Mouse (Mus musculus) right cerebral cortex, adult 2 months (tissue): ENCODE data around the gene Lhpp.

Experiments used
- DNase-seq, 2 experiments: peaks; one replicate each; pipeline ENCODE4 v3.0.0; 2021 to 2022; ENCODE audit warnings: low spot score in 2 of 2

Gene Lhpp

DNA sequence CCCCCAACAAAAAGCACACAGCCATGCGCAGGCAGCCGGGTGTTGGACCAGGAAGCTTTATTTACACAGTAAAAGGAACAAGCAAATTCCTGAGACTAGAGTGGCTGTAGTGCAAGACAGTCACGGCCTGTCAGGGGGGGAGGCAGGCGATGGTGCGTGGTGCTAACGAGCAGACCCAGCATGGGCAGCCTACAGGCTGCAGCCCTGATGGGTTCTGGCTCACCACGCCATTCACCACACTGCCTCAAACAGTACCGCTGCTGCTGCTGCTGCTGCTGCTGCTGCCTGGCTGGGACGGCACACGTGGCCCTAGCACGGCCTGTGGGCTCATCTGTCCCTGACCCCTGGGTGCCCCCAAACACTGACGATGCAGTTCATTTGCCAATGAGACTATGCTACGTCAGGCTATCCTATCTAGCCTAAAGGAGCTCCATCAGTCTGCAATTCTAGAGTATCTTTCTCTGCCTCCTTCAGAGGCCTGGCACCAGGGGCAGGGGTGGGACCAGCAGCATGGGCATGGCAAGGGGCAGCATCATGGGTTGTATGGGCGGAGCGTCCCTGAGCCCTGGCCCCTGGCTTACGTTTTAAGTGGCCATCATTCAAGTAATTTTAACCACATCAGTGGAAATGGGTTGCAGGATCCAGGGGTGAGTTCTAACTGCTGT lies 101.7 kb downstream of the Lhpp start:
- DNase-seq: no peak

DNA sequence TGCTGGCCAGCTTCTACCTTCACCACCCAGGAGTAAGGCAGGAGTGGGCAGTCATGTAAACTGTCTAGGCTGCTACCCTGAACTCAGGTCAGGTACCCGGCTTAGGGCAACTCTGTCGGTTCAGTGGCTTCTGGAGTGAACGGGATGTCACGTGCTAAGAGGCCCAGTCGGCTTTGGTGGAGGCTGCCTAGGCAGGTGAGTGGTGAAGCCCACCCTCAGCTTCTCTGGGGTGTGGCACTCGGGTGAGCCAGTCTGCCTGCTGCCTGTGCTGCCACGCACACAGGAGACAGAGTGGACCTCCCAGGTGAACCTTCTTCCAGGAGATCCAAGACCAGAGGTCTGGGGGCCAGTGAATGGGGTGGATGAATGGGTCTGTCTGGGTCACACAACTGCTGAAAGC lies 102.5 kb downstream of the Lhpp start:
- no peak for DNase-seq

DNA sequence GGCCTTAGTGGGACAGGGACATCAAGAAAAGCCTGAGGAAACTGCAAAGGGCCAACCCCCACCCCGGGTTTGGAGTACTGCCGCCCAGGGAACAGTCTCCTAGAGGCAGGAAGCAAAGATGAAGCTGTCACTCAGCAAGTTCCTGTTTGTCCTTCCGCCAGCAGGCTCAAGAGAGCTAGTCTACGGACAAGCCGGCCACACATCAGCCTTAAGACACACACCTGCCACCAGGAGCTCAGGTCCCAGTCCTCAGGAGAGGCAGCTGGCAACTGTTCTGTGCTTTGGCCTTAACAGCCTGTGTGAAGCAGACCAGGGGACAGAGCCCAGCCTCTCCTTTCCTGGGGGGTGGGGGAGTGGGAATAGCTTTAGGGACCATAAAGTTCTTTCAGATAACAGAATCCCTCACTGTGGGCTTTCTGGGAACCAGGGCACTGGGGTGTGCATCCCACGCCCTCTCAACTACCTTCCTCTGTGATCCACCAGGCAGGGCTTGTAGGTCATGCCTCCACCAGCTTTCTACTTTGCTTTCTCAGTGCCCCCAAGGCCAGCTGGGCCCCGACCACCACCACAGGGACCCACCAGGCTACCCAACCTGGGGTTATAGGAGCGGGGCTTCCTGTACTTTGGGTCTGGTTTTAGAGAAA lies 103.2 kb downstream of the Lhpp start:
- DNase-seq: no peak

DNA sequence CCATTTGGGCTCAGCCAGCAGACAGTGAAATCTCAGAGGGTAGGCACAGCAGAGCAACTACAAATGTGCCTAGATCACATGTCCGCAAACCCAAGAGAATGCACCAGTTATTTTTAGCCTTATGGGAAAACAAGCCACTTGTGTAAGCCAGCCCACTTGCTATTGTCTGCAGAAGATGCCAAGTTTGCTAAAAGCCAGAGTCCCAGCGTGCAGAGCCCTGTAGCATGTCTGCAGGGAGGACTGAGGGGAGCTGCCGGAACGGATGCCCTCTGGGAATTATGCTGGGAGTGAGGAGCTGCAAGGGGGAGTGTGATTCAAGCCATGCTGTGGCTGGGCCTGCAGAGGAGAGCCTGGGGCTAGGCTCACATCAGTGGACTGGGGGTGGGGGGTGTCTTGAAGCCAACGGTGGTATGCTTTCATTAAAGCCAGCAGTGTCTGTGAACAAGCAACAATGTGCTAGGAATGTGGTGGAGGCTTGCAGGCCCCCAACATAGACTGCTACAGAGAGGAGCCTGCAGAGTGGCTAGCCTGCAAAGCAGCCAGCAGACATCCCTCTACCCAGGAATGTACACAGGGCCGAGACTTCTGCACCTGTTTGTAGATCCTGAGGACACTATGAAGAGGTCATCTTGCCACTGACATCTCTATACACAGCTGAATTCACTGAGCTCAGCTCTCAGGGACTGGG lies 103.9 kb downstream of the Lhpp start:
- DNase-seq: peak in 1 of 2 experiments; percentile 51

DNA sequence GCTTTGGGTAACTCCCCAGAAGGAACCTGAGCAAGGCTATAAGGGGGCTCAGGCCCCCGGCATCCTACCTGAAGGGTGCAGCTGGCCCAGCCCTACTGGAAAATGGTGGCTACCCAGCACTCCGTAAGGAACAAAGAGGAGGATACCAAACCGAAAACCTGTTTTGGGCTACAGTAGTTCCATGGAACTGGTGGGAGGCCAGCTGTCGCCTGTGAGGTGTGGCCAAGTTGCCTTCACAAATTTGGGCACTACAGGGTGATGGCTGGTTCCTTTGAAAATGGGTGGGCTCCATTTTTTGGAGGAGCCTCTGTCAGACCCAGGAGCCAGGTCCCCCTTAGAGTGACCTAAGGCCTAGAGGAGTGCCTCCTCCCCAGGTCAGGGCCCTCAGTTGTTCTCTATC lies 104.8 kb downstream of the Lhpp start:
- no peak for DNase-seq

DNA sequence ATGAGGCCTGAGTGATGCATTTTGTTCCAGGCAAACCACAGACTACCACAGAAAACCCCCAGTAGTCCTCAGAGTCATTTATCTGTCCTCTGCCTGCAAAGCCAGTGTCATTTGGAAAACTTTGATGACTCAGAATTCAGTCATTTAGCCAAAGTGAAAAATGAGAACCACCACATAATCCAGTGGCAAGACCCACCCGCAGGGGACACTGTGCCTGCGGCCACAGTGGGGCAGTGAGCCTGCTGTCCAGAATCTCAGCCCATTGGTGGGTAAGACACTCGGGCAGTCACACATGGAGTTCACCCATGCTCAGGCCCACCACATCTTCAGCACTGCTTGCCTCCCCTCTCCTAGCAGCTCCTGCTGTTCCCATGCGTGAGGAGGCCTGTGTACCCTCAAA lies 109.1 kb downstream of the Lhpp start:
- no peak for DNase-seq

DNA sequence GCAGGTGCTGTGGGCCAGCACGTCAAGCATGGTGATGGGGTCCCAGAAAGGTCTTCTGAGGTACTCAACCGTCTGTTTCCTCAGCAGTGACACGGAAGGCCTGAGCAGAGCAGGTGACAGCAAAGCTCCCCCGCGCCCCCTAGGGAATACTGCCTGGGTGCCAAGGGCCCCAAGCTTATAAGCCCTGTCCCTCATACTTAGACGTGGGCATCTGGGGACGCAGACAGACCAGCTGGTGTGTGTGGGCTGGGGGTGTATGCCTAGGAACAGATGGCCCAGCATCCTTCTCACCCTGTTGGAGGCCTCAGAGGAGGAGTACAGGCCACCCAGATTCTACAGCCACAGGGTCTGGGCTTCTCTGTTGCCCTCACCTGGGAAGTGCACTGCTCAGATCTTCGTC lies 110.1 kb downstream of the Lhpp start:
- peak in 1 of 2 experiments; percentile 58 for DNase-seq

DNA sequence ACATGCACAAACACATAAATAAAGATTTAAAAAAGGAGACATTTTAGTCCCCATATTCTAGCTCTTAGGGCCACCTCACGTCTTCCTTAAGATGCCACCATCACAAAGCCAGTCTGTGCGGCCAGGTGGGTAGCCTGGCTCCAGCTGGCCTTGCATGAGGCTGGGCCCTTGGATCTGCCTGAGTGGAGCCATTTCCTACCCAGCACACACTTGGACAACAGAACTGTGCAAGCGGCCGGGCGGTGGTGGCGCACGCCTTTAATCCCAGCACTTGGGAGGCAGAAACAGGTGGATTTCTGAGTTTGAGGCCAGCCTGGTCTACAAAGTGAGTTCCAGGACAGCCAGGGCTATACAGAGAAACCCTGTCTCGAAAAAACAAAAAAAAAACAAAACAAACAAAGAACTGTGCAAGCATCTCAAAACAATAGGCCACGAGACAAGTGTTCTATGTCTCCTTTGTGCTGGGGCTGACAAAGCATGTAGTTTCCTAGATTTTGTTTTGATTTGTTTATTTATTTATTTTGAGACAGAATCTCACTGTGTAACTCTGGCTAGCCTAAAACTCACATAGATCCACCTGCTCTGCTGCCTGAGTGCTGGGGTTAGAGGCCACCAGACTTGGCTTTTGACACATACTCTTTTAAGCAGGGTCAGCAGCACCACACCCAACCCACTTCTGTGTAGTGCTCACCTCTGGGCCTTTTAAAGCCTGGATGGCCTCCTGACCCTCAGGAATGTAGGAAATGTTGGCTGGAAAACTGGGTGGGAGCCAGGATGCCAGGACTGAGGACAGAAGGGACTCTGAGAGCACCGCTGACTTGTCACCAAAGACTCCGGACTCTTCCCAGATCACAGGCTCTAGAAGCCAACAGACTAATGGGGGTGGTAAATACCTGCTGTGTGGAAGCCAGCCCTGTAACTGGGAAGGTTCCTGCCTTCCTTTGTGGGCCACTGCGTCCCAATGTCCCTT lies 112.2 kb downstream of the Lhpp start:
- no peak for DNase-seq

DNA sequence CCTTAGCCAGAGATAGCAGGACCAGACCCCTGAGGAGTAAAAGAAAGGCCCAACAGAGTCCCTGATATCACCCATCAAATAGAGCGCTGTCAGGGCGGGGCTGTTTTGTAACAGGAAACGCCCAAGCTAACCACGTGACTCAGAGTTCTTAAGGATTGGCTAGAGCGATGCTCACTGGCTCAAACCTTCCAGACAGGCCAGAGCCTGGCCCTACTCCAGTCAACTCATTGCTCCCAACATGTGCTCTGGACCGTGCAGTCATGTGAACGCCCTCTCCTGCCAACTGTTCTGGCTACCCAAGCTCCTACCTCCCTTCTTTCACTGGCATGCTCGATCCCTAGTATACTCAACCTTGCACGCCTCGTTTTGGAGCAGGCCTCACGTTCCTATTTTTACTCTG lies 113.5 kb downstream of the Lhpp start:
- DNase-seq: no peak

DNA sequence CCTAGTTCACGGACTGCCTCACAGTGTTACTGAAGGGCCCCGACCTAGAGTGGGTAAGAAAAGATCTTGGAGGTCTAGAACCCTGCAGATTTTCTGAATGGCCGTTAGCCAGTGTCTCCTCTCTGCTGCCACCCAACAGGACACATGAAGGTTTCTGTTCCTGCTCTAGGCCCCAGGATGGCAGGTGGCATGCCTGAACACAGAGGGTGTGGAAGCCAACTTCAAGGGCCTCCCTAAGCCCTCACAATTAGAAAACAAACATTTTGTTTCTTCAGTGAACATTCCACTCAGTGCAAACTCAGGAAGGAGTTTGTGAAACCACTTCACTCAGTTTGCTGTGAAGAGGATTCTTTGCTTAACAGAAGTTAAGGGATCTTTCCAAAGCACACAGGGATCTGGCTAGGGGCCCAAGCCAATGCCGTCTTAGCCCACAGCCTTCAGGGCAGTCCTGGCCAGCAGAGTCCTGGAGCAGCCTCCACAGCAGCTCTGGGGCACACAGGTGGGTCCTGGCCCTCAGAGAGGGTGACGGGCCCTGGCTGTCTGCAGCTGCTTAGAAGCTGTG lies 114.1 kb downstream of the Lhpp start:
- no peak for DNase-seq

DNA sequence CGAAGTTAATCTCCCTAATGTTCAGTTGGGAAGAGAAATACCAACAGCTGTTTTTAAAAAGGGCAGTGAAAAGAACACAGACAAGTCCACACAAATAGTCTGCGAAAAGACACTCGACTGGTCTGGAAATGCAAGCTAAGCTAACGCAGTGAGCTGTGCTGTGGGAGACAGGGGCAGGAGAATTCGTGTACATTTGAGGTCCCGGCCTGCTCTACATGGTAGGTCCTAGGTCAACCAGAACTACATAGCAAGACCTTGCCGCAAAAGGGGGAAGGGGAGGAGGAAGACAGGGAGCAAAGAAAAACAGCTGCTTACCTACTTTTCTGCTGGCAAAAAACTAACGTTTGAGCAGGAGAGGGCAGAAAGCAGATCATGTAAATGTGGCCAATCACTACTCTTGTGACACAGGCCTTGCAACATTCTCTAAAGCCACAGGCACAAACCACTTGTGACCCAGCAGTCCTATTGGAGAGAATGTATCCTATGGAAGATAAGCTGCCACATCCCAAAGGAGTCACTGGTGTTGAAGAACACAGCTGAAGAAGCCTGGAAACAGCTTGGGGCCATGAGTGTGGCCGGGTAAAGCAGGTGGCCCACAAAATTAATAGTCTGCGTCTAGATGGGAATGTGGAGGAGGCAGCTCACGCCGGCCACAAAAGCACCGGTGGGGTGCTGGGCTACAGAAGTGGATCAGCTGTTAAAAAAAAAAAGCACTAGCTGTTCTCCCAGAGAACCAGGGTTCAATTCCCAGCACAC lies 115.8 kb downstream of the Lhpp start:
- no peak for DNase-seq

DNA sequence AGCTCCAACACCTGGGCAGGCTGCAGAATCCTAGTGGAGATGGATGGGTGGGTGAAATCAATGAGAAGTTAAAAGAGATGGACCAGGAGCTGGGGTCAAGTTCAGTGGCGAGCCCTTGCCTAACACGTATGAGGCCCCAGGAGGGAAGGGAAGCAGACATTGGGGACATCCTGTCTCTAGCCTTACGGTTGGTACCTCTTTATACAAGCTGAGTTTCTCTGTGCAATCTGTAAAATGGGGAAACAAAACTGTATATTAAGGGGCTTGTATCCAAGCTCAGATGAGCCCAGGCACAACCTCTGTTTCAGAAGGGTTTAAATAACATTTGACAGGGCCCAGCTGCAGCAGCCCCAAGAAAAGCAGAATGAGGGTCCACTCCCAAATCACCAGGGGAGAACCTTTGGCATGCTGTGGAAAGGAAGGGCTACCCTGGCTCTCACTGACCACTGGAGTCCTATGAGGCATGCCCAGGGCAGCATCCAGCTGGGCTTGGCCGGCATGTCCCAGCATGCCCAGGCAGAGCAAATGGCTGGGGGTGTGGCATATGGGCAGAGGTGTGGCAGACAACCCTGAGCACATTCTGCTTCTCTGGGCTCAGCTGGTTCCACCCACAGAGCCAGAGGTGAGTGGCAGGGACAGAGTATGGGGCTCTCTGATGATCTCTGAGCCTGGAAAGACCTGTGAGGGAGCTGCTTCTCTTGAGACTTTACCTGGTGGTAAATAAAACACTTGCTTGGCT lies 118.8 kb downstream of the Lhpp start:
- no peak for DNase-seq

DNA sequence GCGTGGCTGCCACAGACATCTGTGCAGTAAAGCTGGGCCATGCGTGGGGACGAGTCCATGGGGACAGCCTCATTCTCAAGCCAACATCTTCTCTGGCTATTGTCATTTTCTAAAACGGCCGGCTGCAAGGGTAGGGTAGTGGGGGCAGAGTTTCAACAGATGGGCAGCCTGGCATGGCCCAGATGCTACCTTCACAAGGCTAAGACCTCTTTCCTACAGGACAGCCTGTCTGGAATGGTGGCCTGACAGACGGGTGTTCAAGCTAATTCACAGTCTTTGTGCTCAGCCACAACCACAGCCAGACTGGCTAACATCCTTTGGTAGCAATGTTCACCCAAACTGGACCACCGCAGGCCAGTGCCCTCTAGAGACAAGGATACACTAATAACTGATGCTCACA lies 120.1 kb downstream of the Lhpp start:
- DNase-seq: no peak

DNA sequence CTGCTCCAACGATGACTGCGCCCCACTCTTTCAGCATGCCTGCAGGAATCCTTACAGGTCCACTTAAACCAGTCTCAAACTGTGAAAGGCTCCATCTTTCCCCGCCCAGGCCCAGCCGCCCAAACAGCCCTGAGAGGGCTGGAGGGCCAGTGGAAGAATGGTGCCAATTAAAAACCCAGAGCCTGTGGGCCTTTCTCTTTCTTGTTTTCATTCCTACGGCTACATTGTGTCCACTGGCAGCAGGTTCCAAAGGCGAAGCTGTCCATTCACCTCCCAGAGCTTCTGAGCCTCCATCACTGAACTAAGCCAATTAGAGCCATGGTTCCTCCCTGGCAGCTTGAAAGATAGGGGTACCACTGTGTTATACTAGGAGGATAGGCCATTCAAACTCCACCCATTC lies 121.1 kb downstream of the Lhpp start:
- DNase-seq: no peak

DNA sequence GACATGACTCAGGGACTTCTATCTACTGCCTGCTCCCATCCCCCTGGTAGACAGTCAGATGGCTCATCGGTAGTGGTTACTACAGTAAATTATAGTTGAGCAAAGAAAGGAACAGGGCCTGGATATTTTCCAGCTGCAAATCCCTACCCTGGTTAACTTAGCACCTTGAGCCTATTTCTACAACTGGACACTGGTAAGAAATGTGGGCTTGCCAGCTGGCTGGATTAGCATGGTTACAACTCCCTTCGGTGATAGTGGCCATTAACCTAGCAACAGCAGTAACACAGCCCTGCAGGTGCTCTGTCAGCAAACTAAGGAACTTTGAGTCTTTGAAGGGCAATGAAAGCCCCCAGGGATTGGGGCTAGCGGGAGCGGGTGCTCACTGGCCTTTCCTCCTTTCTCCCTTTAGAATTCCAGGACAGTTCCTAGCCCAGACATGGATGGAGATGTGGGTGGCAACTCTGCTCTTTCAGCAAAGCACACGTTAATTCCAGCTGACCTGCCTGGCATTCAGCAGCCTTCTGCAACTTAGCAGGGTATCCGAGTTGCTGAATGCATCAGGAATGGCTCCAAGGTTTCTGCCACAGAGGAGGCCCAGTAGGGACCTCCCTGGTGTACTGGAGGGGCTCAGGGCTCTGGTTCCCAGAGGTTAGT lies 121.8 kb downstream of the Lhpp start:
- no peak for DNase-seq

DNA sequence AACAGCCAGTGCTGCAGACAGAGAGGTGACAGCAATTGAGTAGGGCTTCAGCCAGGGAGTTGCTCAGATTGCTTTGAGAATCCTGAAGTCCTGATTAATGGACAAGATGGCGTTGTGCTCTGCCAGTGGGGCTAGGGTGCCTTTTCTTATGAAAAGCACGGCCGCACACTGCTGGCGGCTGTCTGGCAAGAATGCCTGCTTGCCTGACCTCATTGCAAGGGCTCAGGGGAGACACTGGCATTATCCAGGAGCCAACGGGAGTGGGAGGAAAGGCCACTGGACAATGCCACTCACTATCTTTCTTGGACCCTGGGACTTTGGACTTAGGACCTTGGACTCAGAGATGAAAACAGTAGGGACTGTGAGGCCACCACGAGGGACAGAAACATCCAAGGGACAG lies 123.1 kb downstream of the Lhpp start:
- no peak for DNase-seq

DNA sequence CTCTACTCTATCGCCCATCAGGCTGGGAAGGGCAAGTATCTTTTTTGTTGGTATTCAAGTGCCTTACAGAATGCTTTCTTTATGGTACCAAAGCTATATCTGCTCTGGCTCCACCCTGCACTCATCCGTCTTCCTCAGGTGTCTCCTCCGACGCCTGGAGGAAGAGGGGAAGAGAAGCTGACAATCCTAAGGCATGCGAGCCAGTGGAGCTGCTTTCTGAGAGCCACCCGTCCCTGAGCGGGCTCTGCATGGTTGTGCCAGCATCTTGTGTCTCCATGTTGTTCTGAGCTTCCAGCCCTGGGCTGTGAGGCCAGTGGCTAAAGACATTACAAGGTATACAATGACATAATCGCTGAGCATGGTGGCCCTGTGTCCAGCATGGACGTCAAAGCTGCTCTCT lies 123.8 kb downstream of the Lhpp start:
- DNase-seq: no peak

DNA sequence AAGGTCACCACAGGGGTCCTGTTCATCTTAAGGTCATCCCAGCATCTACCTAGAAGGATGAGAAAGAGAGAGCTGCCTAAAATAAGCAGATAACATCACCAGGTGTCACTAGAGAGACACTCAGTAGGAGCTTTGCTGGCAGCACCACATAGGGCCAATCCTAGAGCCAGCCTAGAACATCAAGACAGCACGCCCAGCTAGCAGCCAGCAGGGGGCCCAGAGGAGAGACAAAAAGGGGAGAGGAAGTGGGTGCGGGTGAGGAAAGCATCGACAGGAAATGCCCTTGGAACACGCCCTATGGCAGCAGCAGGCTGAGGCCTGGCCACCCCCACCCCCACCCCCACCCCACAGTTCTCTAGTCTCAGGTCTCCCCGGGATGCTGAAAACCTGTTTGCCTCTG lies 124.7 kb downstream of the Lhpp start:
- no peak for DNase-seq

DNA sequence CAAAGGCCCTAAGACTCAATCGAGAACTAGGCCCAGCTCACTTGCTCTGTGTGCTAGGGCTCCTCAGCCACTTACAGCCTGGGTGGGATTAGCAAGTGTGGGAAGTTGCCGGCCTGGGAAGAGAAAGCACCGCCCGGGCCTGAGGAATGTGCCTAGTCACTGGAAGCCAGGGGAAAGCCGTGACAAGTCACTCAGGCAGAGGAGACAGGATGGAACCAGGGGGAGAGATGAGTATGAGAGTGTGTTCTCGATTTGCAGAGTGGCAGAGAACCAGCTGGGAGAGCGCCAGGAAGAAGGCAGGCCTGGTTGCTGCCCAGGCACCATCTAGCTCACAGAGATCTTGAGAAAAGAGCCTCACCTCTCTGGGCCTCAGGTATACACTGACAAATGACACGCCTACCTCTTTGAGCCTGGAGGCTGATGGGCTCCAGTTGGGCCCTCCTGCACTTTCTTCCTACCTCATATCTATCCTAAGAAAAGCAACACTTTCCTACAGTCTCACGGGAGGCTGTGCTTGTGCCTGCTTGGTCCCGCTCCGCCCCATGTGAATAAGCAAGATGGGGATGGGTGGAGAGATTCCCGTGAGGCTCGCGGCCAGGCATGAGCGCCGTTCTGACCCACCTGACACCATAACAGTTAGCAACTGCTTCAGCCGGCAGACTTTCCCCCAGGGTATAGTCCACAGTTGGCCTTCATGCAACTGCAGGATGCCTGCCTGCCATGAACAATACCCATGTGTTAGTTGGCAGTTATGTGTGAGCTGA lies 125.8 kb downstream of the Lhpp start:
- DNase-seq: peak in 1 of 2 experiments; percentile 64
